Mouse (Mus musculus) brain, embryonic 14.5 days (tissue): ENCODE measurements around the gene Amigo2.

Experiments
- CTCF ChIP-seq: fragments of 200-500 bp; IDR thresholded peaks from 2 replicates; pipeline ENCODE4 v1.5.1; 2012; ENCODE audit warnings: inconsistent platforms, mild to moderate bottlenecking, moderate library complexity, borderline replicate concordance; ENCODE audit not compliant: insufficient read depth, insufficient read length; ENCODE audit errors: extremely low read depth
- POLR2A ChIP-seq: fragments of 200-500 bp; IDR thresholded peaks from 2 replicates; pipeline ENCODE4 v1.6.1; 2012; ENCODE audit warnings: mild to moderate bottlenecking, inconsistent platforms, borderline replicate concordance; ENCODE audit not compliant: poor library complexity, insufficient read depth, insufficient read length, severe bottlenecking; ENCODE audit errors: extremely low read depth

DNA sequence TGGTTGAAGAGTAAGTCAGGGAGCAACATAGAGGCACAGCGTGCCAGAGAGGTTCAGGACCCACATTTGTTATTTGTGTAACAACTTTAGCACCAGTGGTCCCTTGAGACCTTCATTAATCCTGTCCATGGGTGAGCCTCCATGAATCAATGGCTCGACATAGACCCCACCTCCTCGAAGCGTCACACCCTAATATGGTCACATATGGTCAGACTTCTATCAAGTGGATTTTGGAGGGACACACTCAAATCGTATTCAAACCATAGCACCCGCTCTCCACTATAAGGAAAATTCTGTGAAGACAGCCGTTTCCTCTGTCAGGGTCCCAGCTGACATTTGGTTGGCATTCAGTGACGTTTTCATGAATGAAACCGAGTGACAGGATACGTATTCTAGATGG, 2.2 kb upstream of the Amigo2 start:
- TF ChIP-seq CTCF (no peak), POLR2A (no peak)
